Mouse (Mus musculus) midbrain, embryonic 12.5 days (tissue): Measurements from ENCODE around the gene Agap3. TPM values are rescaled to one million over a fixed set of nuclear protein-coding genes. Genes with fewer than 3 reads are reported as not detected.

Source experiments
- ATAC-seq: fragments of 200-750 bp; cut with Nextera tagmentation; 2 replicates; pipeline ENCODE4 v1.8.0; 2017; ENCODE audit warnings: low read depth, moderate TSS enrichment, moderate library complexity; ENCODE audit not compliant: low FRiP score
- H3K27ac ChIP-seq: fragments of 300-500 bp; sonication (generic); replicated peaks from 2 replicates; pipeline ENCODE4 v1.5.1; 2016; ENCODE audit warnings: mild to moderate bottlenecking
- H3K27me3 ChIP-seq: fragments of 300-500 bp; sonication (generic); 2 replicates; pipeline ENCODE4 v1.6.1; 2016; ENCODE audit warnings: mild to moderate bottlenecking
- H3K36me3 ChIP-seq: fragments of 300-500 bp; sonication (generic); 2 replicates; pipeline ENCODE4 v1.6.1; 2016
- H3K4me1 ChIP-seq: fragments of 300-500 bp; sonication (generic); 2 replicates; pipeline ENCODE4 v1.6.1; 2016
- H3K4me2 ChIP-seq: fragments of 300-500 bp; sonication (generic); replicated peaks from 2 replicates; pipeline ENCODE4 v1.6.1; 2016; ENCODE audit warnings: mild to moderate bottlenecking, moderate library complexity
- H3K4me3 ChIP-seq: fragments of 300-500 bp; sonication (generic); 2 replicates; pipeline ENCODE4 v1.5.1; 2016; ENCODE audit warnings: mild to moderate bottlenecking
- H3K9ac ChIP-seq: fragments of 300-500 bp; sonication (generic); replicated peaks from 2 replicates; pipeline ENCODE4 v1.6.1; 2016; ENCODE audit warnings: mild to moderate bottlenecking, moderate library complexity
- H3K9me3 ChIP-seq: fragments of 300-500 bp; sonication (generic); 2 replicates; pipeline ENCODE4 v1.6.1; 2016; ENCODE audit warnings: mild to moderate bottlenecking
- WGBS: fragments of 180-500 bp; shearing (Covaris S2); methylation state at CpG from one replicate; pipeline ENCODE4 v1.1.7; 2016; 5-methylcytosine and 5-hydroxymethylcytosine counted together
- polyA plus RNA-seq: library from polyadenylated mRNA; unstranded; fragments of >200 nt; fragmentation: Nextera tagmentation; extraction: Ambion mirVana; gene quantifications from 2 replicates; pipeline ENCODE4 v1.2.1, GENCODE M21; 2016

Agap3 gene
- polyA plus RNA-seq, 1 experiment from 2014 or later: 60.4 TPM

- 39% methylated on average over 26 of the region's 26 CpGs for WGBS
- peak overlapping the region; percentile 28; the same call in 1 of the 2 replicates for H3K4me2 ChIP-seq
- H3K36me3 ChIP-seq: no peaks in the 10 kb centered on the region
- H3K4me1 ChIP-seq: peaks cover 17% of the 10 kb centered on the region
- peak; percentile 49; the same call in 1 of the 2 replicates for ATAC-seq
- no peak overlapping the region for H3K27ac ChIP-seq
- H3K27me3 ChIP-seq: peaks cover 9% of the 10 kb centered on the region; the same call in 1 of the 2 replicates
- no peaks in the 10 kb centered on the region for H3K9me3 ChIP-seq
- H3K4me3 ChIP-seq: no peak overlapping the region
- no peak overlapping the region for H3K9ac ChIP-seq
Measured at GRCm38 (mm10) chr5:24550598-24551316, 98.8 kb downstream of the Agap3 start.

DNA sequence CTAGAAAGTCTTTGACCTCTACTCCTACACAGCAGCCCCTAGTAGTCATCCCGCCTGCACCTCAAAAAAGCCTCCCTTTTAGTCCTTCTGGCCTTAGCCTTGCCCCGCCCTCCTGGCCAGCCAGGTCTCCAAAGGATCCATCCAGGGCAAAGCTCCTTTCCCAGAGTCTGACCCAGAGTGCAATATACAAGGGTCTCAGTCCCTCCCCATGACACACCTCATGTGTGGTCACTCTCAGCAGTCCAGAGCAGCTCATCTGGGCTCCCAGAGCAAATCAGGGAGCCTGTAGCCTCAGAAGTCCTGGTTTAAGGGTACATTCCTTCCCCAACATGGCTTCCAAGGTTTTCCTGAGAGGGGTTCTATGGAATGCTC, 99.3 kb downstream of the Agap3 start:
- Histone ChIP-seq H3K36me3 (no peaks in the 10 kb centered on the region), H3K9ac (no peak overlapping the region), H3K4me2 (0 out of 2 replicates have a peak overlapping the region, but pooled peaks have one; percentile 28), H3K27ac (no peak overlapping the region), H3K27me3 (peaks cover 9% of the 10 kb centered on the region; the same call in 1 of the 2 replicates), H3K9me3 (no peaks in the 10 kb centered on the region), H3K4me1 (peaks cover 17% of the 10 kb centered on the region), H3K4me3 (no peak overlapping the region)
- no peak; the same call in 1 of the 2 replicates for ATAC-seq
- WGBS: 56% methylated on average over 2 of the region's 2 CpGs

Other genes starting within 250 kb of the Agap3 start
- gene Kcnh2, start 100.6 kb upstream of the Agap3 start, polyA plus RNA-seq: 18.0 and 18.5 TPM in 2 replicates
- gene Nos3, start 87.4 kb upstream of the Agap3 start, polyA plus RNA-seq: 7.1 and 9.2 TPM in 2 replicates
- gene Atg9b, start 60.0 kb upstream of the Agap3 start, polyA plus RNA-seq: 0.35 and 0.46 TPM in 2 replicates
- 47.1 and 48.0 TPM in 2 replicates for gene Abcb8, start 58.5 kb upstream of the Agap3 start, polyA plus RNA-seq
- gene Asic3, start 38.8 kb upstream of the Agap3 start, polyA plus RNA-seq: 0.17 and 0.27 TPM in 2 replicates
- 64.1 and 76.9 TPM in 2 replicates for gene Cdk5, start 28.6 kb upstream of the Agap3 start, polyA plus RNA-seq
- 32.7 and 35.7 TPM in 2 replicates for gene Slc4a2, start 28.3 kb upstream of the Agap3 start, polyA plus RNA-seq
- gene Fastk, start 6.9 kb upstream of the Agap3 start, polyA plus RNA-seq: 102 and 116 TPM in 2 replicates
- 31.8 and 35.4 TPM in 2 replicates for gene Tmub1, start 4.3 kb upstream of the Agap3 start, polyA plus RNA-seq
- 0.10 and 0.18 TPM in 2 replicates for gene Gbx1, start 75.0 kb downstream of the Agap3 start, polyA plus RNA-seq
- 0.16 and 0.19 TPM in 2 replicates for gene Asb10, start 88.8 kb downstream of the Agap3 start, polyA plus RNA-seq
- gene 4931409K22Rik, start 104.6 kb downstream of the Agap3 start, polyA plus RNA-seq: 0.06 and 0.09 TPM in 2 replicates
- gene Abcf2, start 125.3 kb downstream of the Agap3 start, polyA plus RNA-seq: 126 TPM in 2 replicates
- 18.3 and 22.1 TPM in 2 replicates for gene Chpf2, start 134.6 kb downstream of the Agap3 start, polyA plus RNA-seq
- 108 and 120 TPM in 2 replicates for gene Smarcd3, start 172.2 kb downstream of the Agap3 start, polyA plus RNA-seq
- 37.3 and 37.6 TPM in 2 replicates for gene Nub1, start 233.4 kb downstream of the Agap3 start, polyA plus RNA-seq